Mouse (Mus musculus) common myeloid progenitor, adult 5-6 weeks (primary cell): ENCODE measurements at regions not wholly inside any gene's neighbourhood (a gene's known extent, or its start where the extent isn't known, plus 50 kb on each side); places are given as distances from the start of the nearest gene placed in this dataset.

Experiments used
- ATAC-seq: replicated peaks from 2 replicates; pipeline ENCODE4 v1.8.0; 2016; ENCODE audit warnings: low read depth, mild to moderate bottlenecking, moderate TSS enrichment, inconsistent platforms; ENCODE audit not compliant: poor library complexity, severe bottlenecking

GRCm38 (mm10) chr7:89088141-89088540 is 315.9 kb downstream of the Tmem135 start:
- ATAC-seq, result no peak

GRCm38 (mm10) chr7:89086348-89086747 is 317.7 kb downstream of the Tmem135 start:
- ATAC-seq, result peak; percentile 95

GRCm38 (mm10) chr7:89073939-89074690 is 329.9 kb downstream of the Tmem135 start:
- no peak for ATAC-seq

- no peak for ATAC-seq
Observed at GRCm38 (mm10) chr7:89070030-89070429, 334.0 kb downstream of the Tmem135 start.

GRCm38 (mm10) chr7:89064462-89064861 is 339.6 kb downstream of the Tmem135 start:
- no peak for ATAC-seq

GRCm38 (mm10) chr7:89063630-89064029 is 340.4 kb downstream of the Tmem135 start:
- ATAC-seq, result no peak

GRCm38 (mm10) chr7:89054494-89054893 is 349.5 kb downstream of the Tmem135 start:
- ATAC-seq, result no peak

GRCm38 (mm10) chr7:89051240-89051639 is 352.8 kb downstream of the Tmem135 start:
- 0 out of 2 replicates have a peak, but pooled peaks have one; percentile 25 for ATAC-seq

- no peak for ATAC-seq
Observed at GRCm38 (mm10) chr7:89046405-89047217, 357.4 kb downstream of the Tmem135 start.

- no peak for ATAC-seq
Observed at GRCm38 (mm10) chr7:89042977-89043376, 361.0 kb downstream of the Tmem135 start.

- no peak for ATAC-seq
Observed at GRCm38 (mm10) chr7:89041287-89041686, 362.7 kb downstream of the Tmem135 start.

- no peak for ATAC-seq
Observed at GRCm38 (mm10) chr7:89040139-89040538, 363.9 kb downstream of the Tmem135 start.

- ATAC-seq, result no peak
Observed at GRCm38 (mm10) chr7:89035138-89035996, 368.7 kb downstream of the Tmem135 start.

GRCm38 (mm10) chr7:89023230-89024030 is 380.6 kb downstream of the Tmem135 start:
- ATAC-seq, result no peak

- no peak for ATAC-seq
Observed at GRCm38 (mm10) chr7:88998815-88999392, 405.1 kb downstream of the Tmem135 start.

GRCm38 (mm10) chr7:88997815-88998477 is 406.1 kb downstream of the Tmem135 start:
- peak; percentile 60 for ATAC-seq

GRCm38 (mm10) chr7:88974436-88974835 is 429.6 kb downstream of the Tmem135 start:
- no peak for ATAC-seq

GRCm38 (mm10) chr7:88960841-88961240 is 443.2 kb downstream of the Tmem135 start:
- ATAC-seq, result no peak

- no peak for ATAC-seq
Observed at GRCm38 (mm10) chr7:88960190-88960589, 443.8 kb downstream of the Tmem135 start.
